Mouse (Mus musculus) embryonic fibroblast, embryonic 13.5 days (primary cell): ENCODE data around the gene Ltbp1. TPM values are rescaled to one million over a fixed set of nuclear protein-coding genes. Genes with fewer than 3 reads are reported as not detected.
A peak's percentile ranks its signal among the peaks of the same experiment; 100 is the strongest.
"Not testable (repeated sequence)": the region's sequence is repeated elsewhere in the genome, so short reads cannot be mapped to it uniquely, and the experiment has no call there.

Source experiments
- H3K27ac ChIP-seq: 2 replicates; pipeline ENCODE4 v1.5.1; 2012; ENCODE audit warnings: low read length, control low read depth, inconsistent platforms; ENCODE audit not compliant: insufficient read depth
- H3K4me1 ChIP-seq: 2 replicates; pipeline ENCODE4 v1.6.1; 2011; ENCODE audit warnings: low read length; ENCODE audit not compliant: control insufficient read depth, insufficient read depth
- H3K4me3 ChIP-seq: 2 replicates; pipeline ENCODE4 v1.5.1; 2011; ENCODE audit warnings: mild to moderate bottlenecking, control low read depth, low read length; ENCODE audit not compliant: insufficient read depth
- CTCF ChIP-seq: IDR thresholded peaks from 2 replicates; pipeline ENCODE4 v1.5.1; 2011; ENCODE audit warnings: mild to moderate bottlenecking, control low read depth, low read length, moderate library complexity, borderline replicate concordance; ENCODE audit not compliant: insufficient read depth
- POLR2A ChIP-seq: IDR thresholded peaks from 2 replicates; pipeline ENCODE4 v1.6.1; 2011; ENCODE audit warnings: low read depth, mild to moderate bottlenecking, control low read depth, low read length, moderate library complexity
- polyA plus RNA-seq: library from polyadenylated mRNA; stranded (reverse); fragments of >200 nt; gene quantifications from 2 replicates; pipeline ENCODE4 v1.2.4, GENCODE M21; 2011; ENCODE audit warnings: low read depth; ENCODE audit not compliant: missing spikeins, insufficient read length

Gene Ltbp1
- polyA plus RNA-seq, 1 experiment, result 152 TPM

- Histone ChIP-seq H3K4me3 (no peak overlapping the region), H3K27ac (no peak overlapping the region), H3K4me1 (no peaks in the 10 kb centered on the region; the same call in 1 of the 2 replicates)
- TF ChIP-seq CTCF, result no peak; the same call in 1 of the 2 replicates
- no peak for TF ChIP-seq POLR2A
These were observed 117.4 kb downstream of the Ltbp1 start for GRCm38 (mm10) chr17:75122584-75123282.

GRCm38 (mm10) chr17:75128337-75128935 lies 123.1 kb downstream of the Ltbp1 start:
- H3K4me3 ChIP-seq, result no peak overlapping the region
- H3K4me1 ChIP-seq, result no peaks in the 10 kb centered on the region
- TF ChIP-seq POLR2A, result no peak
- TF ChIP-seq CTCF, result no peak
- no peak overlapping the region for H3K27ac ChIP-seq

DNA sequence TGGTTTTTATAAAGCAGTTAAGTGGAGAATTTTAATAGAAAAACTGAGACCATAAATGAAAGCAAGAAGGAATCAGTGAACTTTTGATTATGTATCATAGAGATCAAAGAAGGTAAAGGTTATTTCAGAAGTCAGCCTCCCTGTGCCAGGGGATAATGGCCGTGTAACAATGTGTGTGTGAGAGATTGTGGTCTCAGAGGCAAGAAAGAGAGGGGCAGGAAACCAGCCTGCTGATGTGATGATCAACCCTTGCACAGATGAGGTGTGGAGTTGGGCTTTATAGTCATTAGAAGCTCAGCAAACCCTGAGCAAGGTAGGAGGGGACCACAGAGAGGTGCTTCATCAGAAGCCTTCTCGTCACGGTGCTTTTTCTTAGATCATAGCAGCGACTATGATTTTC lies 128.6 kb downstream of the Ltbp1 start:
- TF ChIP-seq CTCF (no peak), POLR2A (no peak)
- no peak overlapping the region for H3K4me3 ChIP-seq
- no peaks in the 10 kb centered on the region for H3K4me1 ChIP-seq
- H3K27ac ChIP-seq, result no peak overlapping the region

- Histone ChIP-seq H3K4me1 (no peaks in the 10 kb centered on the region), H3K4me3 (no peak overlapping the region), H3K27ac (no peak overlapping the region)
- TF ChIP-seq POLR2A, result no peak
- no peak for TF ChIP-seq CTCF
These were observed 134.4 kb downstream of the Ltbp1 start for GRCm38 (mm10) chr17:75139731-75140130.

DNA sequence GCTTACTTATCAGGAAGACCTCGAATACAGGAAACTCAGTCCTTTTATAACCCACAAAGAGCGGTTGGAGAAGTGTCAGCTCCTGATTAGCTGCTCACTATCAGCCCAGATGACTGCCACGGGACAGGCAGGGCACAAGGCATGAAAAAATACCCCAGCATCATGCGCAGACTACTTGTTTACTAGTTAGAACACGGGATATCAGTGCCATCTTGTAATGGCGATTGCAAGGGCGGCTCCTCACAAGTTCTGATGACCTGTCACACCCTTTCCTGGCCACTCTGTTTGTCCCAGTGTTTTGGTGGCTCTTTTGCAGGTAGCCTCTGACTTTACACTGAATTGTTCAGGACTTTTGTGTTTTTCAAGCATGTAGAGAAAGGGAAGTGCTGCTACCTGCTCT lies 137.5 kb downstream of the Ltbp1 start:
- not testable (repeated sequence) for H3K4me3 ChIP-seq, H3K27ac ChIP-seq, H3K4me1 ChIP-seq

DNA sequence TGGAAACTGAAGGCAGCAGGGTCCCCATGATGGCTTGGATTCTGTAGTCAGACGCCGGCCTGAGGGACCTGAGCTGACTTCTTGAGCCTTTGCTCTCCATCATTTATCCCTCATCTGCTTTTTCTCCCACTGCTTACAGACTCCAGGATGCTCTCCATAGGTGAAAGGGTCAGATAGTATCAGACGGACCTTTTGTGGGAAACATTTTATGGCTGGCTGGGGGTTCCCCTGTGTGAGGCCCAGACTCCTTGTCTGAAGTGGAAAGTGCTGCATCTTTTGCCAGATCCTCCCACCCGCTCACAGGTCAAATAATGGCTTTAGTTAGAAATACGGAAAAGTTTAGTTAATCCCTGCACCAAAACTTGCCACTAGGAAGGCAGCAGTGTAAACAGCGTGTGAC lies 138.6 kb downstream of the Ltbp1 start:
- TF ChIP-seq POLR2A (no peak), CTCF (no peak)
- no peaks in the 10 kb centered on the region for H3K4me1 ChIP-seq
- no peak overlapping the region for H3K27ac ChIP-seq
- no peak overlapping the region for H3K4me3 ChIP-seq

- no peaks in the 10 kb centered on the region for H3K4me1 ChIP-seq
- H3K4me3 ChIP-seq, result no peak overlapping the region
- no peak for TF ChIP-seq CTCF
- no peak for TF ChIP-seq POLR2A
- H3K27ac ChIP-seq, result no peak overlapping the region
These were observed 141.8 kb downstream of the Ltbp1 start for GRCm38 (mm10) chr17:75147218-75147617.

- Histone ChIP-seq H3K4me3 (no peak overlapping the region), H3K27ac (no peak overlapping the region), H3K4me1 (peaks cover 7% of the 10 kb centered on the region)
- TF ChIP-seq POLR2A, result no peak
- TF ChIP-seq CTCF, result no peak
These were observed 146.4 kb downstream of the Ltbp1 start for GRCm38 (mm10) chr17:75151800-75152199.

- Histone ChIP-seq H3K4me3 (no peak overlapping the region), H3K4me1 (peaks cover 10% of the 10 kb centered on the region), H3K27ac (peak overlapping the region; percentile 23; the same call in 1 of the 2 replicates)
- no peak for TF ChIP-seq CTCF
- TF ChIP-seq POLR2A, result no peak
These were observed 147.7 kb downstream of the Ltbp1 start for GRCm38 (mm10) chr17:75153088-75153487.

GRCm38 (mm10) chr17:75158385-75158784 lies 153.0 kb downstream of the Ltbp1 start:
- Histone ChIP-seq H3K4me3 (no peak overlapping the region), H3K4me1 (peaks cover 6% of the 10 kb centered on the region; the same call in 1 of the 2 replicates), H3K27ac (no peak overlapping the region)
- no peak for TF ChIP-seq POLR2A
- TF ChIP-seq CTCF, result no peak
